Mouse (Mus musculus): Measurements from ENCODE around the gene Pyy.

Gene Pyy

DNA sequence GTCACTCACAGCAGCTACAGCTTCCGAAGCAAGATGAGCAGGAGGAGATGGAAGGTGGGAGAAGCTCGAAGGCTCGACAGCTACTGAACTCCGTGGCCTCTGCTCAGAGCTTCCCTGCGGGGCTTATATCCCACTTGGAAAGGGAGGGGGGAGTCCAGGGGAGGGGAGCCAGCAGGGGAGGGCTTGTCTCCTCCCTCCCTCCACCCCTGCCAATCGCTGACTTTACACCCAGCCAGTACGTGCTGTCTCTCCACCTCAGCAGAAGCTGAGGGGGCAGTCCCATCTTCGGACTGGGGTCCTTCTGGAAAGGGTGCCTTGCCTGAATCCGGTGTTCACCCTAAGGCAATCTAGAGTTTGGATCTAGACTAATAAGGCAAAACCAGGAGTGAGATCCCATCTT lies at the start of gene Pyy:
TSS of gene Pyy (minus strand) at position 101 of the 400 bp plus-strand sequence.
- no peak for DNase-seq

- no peak for DNase-seq
These were observed 49.1 kb upstream of the Pyy start for GRCm38 (mm10) chr11:102156786-102157089.

DNA sequence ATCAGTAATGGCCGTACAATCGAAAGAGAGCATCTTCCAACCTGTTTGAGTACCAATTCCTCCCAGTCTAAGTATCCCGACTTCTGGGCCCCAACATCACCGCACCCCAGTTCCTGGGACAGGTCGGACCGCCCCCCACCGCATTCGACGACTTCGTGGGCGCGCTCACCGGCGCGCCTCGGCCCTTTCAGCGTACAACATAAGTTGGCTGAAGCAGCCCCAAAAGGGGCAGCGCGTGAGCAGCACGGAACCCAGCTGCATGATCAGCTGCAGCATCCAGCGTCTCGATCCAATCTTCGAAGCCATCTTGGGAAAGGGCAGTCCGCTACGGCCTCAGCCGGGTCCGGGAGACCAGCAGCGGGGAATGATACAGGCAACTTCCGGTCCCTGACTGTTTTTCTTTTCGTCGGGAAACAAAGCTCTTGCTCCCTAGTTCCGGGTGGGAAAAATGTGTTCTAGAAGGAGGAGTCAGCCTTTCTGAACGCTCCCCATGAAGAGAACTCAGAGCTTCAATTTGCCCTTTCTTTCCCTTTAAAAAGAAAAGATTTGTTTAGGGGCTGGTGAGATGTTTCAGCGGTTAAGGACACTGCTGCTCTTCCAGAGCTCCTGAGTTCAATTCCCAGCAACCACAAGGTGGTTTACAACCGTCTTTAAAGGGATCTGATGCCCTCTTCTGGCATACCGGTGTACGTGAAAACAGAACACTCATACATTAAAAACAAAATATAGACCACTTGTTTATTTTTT lies 48.6 kb upstream of the Pyy start, which contains the start of gene Tmem101:
TSS of gene Tmem101 (minus strand) at position 366 of the 747 bp plus-strand sequence.
- peak; percentile 89 for DNase-seq

GRCm38 (mm10) chr11:102147213-102147989 lies 39.8 kb upstream of the Pyy start:
- no peak for DNase-seq

DNA sequence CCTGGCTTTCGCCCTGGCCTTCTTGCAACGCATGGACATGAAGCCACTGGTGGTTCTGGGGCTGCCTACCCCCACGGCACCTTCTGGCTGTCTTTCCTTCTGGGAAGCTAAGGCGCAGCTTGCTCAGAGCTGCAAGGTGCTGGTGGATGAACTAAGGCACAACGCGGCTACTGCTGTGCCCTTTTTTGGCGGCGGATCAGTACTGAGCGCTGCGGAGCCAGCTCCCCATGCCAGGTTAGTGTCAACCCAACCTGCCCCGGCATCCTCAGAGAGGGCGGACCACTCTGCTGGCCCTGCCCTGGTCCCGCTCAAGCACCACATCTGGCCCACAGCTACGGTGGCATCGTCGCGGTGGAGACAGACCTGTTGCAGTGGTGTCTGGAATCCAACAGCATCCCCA lies 38.9 kb upstream of the Pyy start:
- no peak for DNase-seq

DNA sequence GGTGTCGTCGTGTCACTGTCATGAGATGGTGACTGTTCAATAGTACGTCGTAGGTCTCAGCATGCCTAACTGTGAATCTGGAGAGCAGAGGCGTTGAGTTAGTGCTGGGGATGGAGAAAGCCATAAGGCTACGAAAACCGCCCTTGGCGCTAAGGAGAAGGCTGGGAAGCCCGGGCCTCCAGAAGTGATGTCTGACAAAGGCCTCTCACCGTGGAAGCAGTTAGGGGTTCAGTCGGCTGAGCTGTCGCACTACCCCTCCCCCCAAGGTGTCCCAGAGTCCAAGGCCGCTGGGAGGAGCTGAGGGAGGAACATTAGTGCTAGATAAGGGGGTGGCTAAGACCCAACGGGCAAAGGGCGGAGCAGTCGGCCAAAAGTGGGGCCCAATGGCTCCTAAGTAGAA lies 38.4 kb upstream of the Pyy start:
- no peak for DNase-seq

DNA sequence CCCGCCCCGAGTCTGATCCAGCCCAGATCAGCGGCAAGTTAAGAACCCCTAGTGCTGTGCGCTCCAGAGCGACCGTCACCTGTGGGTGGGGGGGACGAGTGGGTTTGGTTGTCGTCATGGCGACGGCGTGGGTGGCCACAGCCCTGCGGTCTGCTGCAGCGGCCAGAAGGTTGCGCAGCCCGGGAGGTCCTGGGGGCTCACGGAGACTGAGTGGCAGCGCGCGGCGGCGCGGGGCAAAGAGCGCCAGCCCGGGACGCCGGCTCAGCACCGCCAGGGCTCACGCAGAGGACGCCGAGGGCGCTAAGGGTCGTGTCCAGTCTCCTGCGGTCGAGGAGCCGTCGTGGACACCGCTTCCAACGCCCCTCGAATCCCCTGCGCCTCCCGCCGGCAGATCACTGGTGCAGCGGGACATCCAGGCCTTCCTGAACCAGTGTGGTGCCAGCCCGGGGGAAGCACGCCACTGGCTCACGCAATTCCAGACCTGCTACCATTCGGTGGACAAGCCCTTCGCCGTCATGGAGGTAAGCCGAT lies 37.9 kb upstream of the Pyy start, which contains the start of gene Nags:
TSS of gene Nags (plus strand) at position 43 of the 531 bp plus-strand sequence.
- DNase-seq, result no peak

GRCm38 (mm10) chr11:102144957-102145470 lies 37.4 kb upstream of the Pyy start:
- no peak for DNase-seq

GRCm38 (mm10) chr11:102142355-102142754 lies 34.7 kb upstream of the Pyy start:
- no peak for DNase-seq

DNA sequence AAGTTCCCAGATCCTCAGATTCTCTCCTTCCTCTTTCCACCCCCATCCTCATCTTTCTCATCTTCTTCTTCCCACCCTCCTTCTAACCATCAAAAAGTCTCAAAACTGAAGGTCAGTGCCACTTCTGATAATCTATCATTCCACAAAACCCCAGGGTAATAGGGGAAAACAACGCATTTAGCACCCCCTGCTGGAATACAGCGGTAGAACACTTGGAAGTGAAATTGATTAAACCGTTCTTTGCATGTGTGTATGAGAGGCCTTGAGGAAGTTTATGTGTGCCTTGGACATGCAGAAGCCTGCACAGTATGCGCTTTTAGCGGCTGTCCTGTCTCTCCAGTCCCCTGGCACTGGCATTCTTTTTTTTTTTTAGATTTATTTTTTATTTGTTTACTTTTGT lies 32.9 kb upstream of the Pyy start:
- DNase-seq, result peak; percentile 71

DNA sequence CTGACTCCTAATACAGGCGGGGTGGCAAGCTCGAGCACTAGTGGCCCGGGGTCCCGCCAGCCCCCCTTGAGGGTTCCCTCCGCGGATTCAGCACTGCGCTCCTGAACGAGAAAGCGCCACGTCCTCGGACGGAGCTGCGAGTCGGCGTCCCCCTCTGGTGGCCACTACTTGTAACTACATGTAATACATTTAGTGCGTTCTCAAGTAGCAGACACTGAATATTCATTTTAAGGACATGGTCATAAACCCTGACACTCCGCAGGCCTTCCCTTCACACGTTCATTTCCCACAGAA lies 30.8 kb upstream of the Pyy start:
- DNase-seq, result peak; percentile 70

- DNase-seq, result no peak
These were observed 30.2 kb upstream of the Pyy start for GRCm38 (mm10) chr11:102137625-102138446.

GRCm38 (mm10) chr11:102134516-102134915 lies 26.9 kb upstream of the Pyy start:
- DNase-seq, result no peak

GRCm38 (mm10) chr11:102117386-102117785 lies 9.8 kb upstream of the Pyy start:
- no peak for DNase-seq

DNA sequence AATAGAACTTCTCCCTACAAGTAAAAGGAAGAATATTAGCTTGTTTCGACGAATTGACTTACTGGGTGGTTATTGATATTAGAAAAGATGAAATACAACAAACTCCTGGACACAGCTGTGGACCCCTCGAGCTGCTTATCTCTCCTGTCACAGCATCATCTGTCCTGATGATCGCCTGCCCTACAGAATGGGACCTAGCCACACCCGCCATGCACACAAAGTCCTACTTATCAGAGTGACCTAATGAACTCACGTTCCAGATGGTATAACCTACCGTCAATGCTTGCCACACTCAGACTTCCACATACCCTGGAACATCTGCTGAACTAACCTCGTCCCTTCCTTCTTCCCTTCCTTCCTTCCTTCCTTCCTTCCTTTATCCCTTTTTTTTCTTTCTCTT lies 8.6 kb upstream of the Pyy start:
- no peak for DNase-seq

DNA sequence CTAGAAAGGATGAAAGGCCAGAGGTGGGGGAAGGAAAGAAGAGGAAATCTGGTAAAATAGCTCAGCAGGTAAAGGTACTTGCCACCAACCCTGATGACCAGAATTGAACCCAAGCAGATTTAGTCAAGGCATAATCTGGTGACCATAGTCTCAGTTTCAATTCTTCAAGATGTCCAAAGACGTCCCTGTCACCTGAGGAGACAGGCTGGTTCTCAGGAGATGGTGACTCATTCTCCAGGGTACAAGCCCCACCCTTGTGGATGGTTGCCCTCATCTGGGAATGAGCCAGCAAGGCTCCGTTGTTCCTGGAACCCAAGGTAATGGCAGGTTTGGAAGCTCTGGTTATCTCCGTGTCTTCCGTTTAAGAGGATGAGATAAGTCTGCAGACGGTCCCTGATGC lies 3.9 kb upstream of the Pyy start:
- DNase-seq, result no peak

DNA sequence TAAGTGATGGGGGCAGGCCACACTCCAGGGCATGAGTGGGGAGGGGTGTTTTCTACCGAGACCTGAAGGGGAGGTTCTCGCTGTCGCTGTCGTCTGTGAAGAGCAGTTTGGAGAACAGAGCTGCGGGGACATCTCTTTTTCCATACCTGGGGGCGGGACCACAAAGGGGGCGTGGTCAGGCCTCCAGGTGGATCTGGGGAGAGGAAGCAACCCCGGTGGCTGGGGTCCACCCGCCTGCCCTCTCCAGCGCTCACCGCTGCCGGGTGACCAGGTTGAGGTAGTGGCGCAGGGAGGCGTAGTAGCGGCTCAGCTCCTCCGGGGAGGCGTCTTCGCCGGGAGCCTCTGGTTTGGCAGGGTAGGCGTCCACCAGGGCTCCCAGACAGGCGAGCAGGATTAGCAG lies 721 bp downstream of the Pyy start:
- DNase-seq, result no peak

DNA sequence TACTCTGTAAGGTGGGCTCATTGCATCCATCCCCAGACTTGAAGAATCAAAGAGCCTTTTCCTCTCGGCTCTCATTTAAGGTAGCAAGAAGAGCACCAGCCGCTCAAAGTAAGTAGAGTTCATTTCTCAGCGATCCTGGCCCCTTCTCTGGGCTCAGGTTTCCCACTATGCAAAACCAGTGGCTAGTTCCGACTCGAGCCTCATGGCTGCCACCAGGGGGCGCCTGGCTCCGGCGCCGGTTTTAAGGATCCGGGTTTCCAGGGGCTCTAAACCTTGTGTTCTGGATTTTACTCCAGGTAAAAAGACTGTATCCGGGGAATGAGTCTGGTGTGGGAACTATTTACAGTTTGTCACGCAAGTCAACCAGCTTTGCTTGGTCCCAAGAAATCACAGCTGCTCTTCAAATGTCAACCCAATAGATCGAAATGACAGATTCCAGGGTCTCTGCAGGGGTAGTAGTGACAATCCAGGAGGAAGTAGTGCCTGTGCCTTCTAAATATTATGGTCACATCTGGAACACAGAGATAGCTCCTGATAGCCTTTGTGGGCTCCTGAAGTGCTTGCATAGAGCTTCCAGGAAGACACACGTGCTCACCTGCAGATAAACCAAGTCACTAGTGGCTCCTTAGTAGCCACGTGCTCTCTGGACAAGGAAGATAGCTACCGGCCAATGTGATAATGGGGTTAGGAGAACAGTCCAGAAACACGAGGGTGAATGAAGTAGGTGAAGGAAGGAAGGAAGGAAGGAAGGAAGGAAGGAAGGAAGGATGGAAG lies 5.0 kb downstream of the Pyy start:
- DNase-seq, result peak; percentile 68

- DNase-seq, result no peak
These were observed 6.4 kb downstream of the Pyy start, which contains the start of gene Ppy for GRCm38 (mm10) chr11:102101219-102101618. Gene Ppy (minus strand): TSS chr11:102101319.

DNA sequence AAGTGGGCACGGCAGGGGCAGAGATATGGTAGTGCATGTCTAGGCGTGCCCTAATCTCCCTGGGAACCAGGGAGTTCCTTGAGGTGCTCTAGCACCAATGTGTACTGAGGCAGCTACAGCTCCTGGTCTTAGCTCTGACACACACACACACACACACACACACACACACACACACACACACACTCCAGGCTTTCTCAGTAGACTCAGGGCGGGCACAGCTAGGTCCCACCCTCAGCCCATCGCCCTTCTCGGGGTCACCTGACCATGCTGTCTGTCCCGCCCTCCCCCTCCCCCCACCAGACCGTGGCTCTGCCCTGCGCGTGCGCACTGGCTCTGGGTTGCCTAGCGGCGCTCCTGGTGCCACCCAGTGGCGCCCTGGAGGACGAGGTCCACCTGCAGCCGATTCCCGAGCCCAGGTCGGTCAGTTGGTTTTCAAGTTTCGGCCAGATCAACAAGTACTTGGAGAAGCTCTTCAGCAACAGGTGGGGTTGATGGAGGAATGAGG lies 10.7 kb downstream of the Pyy start:
- DNase-seq, result peak; percentile 61

- no peak for DNase-seq
These were observed 11.2 kb downstream of the Pyy start for GRCm38 (mm10) chr11:102096446-102096845.

DNA sequence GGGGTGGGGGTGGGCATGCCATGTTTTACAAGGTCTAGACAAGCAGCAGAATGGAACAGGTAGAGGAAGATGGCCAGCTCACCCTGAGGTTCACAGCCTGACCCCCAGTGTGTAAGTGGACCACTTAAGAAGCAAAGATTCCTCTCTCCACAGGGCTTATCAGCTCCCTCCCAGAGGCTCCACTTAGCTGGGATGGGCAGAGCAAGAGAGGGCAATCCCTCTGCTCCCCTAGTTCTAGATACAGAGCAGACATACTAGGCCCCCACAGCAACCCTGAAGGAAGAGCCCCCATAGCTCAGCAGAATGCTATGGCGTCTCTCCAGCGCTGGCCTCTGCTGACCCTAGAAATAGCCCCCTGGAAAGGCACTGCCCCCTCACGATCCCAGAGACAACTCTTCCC lies 12.0 kb downstream of the Pyy start:
- no peak for DNase-seq
